Mouse (Mus musculus): Measurements from ENCODE around the gene Nudt16l1. TPM values are rescaled to one million over a fixed set of nuclear protein-coding genes. Genes with fewer than 3 reads are reported as not detected.

Gene Nudt16l1
- polyA plus RNA-seq, 1 experiment: 102 TPM

DNA sequence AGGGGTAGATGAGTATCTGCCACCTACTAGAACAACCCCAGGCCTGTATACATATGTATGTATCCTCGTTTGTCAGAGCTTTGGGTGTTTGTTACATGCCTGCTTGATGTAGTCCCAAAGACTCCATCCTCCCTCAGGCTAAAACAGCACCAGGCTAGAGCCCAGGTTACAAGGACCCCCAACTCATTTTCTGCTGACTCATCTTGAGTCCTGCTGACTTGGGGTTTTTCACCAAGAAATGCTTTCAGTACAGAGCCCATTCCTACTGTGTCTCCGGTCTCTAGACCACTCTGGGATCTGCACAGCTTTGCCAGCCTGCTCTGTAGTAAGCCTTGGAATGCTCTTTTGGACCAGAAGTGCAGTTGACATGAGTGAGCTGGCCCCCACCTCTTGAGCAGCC, 22.0 kb upstream of the Nudt16l1 start:
- no peak for TF ChIP-seq CTCF (IDR thresholded peaks at IDR 0.05; ENCODE audit: borderline replicate concordance, insufficient read depth, low read depth, low read length)
- H3K4me3 ChIP-seq (replicated peaks; ENCODE audit: insufficient read depth, low read depth, low read length): no peak overlapping the region
- H3K4me1 ChIP-seq (ENCODE audit: control insufficient read depth, insufficient read depth, low read length): peaks cover 3% of the 10 kb centered on the region
- no peak for DNase-seq
- H3K27me3 ChIP-seq (ENCODE audit: control insufficient read depth, insufficient read depth, low read length): no peaks in the 10 kb centered on the region
- H3K27ac ChIP-seq (ENCODE audit: insufficient read depth, low read length): no peak overlapping the region
- 88% methylated on average over 2 of the region's 2 CpGs for WGBS

- TF ChIP-seq POLR2A (IDR thresholded peaks at IDR 0.05; ENCODE audit: borderline replicate concordance, insufficient read depth, low read length) (no peak), CTCF (IDR thresholded peaks at IDR 0.05; ENCODE audit: borderline replicate concordance, insufficient read depth, low read depth, low read length) (no peak)
- Histone ChIP-seq H3K27ac (ENCODE audit: insufficient read depth, low read length) (no peak overlapping the region), H3K27me3 (ENCODE audit: control insufficient read depth, insufficient read depth, low read length) (no peaks in the 10 kb centered on the region), H3K4me1 (ENCODE audit: control insufficient read depth, insufficient read depth, low read length) (no peaks in the 10 kb centered on the region), H3K4me3 (replicated peaks; ENCODE audit: insufficient read depth, low read depth, low read length) (no peak overlapping the region)
- WGBS: 79% methylated on average over 4 of the region's 4 CpGs
- no peak for DNase-seq
These were observed 18.0 kb upstream of the Nudt16l1 start for GRCm38 (mm10) chr16:4920556-4920955.

DNA sequence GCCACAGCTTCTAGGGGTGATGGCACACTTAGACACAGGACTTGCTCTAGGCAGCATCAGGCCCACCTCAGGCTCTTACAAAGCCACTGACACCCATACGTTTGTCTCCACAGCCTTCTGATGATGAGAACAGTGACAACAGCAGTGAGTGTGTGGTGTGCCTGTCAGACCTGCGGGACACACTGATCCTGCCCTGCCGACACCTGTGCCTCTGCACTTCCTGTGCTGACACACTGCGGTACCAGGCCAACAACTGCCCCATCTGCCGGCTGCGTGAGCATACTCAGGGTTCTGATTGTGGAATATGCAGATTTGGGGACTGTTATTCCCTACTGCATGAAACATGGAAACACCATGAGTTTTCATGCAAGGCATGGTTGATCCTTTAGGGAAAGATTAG, 16.1 kb upstream of the Nudt16l1 start:
- no peak overlapping the region for H3K4me3 ChIP-seq (replicated peaks; ENCODE audit: insufficient read depth, low read depth, low read length)
- no peaks in the 10 kb centered on the region for H3K4me1 ChIP-seq (ENCODE audit: control insufficient read depth, insufficient read depth, low read length)
- 85% methylated on average over 6 of the region's 6 CpGs for WGBS
- no peak for TF ChIP-seq CTCF (IDR thresholded peaks at IDR 0.05; ENCODE audit: borderline replicate concordance, insufficient read depth, low read depth, low read length)
- TF ChIP-seq POLR2A (IDR thresholded peaks at IDR 0.05; ENCODE audit: borderline replicate concordance, insufficient read depth, low read length): no peak
- no peak for DNase-seq
- no peak overlapping the region for H3K27ac ChIP-seq (ENCODE audit: insufficient read depth, low read length)
- H3K27me3 ChIP-seq (ENCODE audit: control insufficient read depth, insufficient read depth, low read length): no peaks in the 10 kb centered on the region

GRCm38 (mm10) chr16:4923996-4924395, 14.6 kb upstream of the Nudt16l1 start:
- H3K27ac ChIP-seq (ENCODE audit: insufficient read depth, low read length): no peak overlapping the region

GRCm38 (mm10) chr16:4927967-4928366, 10.6 kb upstream of the Nudt16l1 start:
- no peak for TF ChIP-seq POLR2A (IDR thresholded peaks at IDR 0.05; ENCODE audit: borderline replicate concordance, insufficient read depth, low read length)
- no peak for TF ChIP-seq CTCF (IDR thresholded peaks at IDR 0.05; ENCODE audit: borderline replicate concordance, insufficient read depth, low read depth, low read length)
- H3K27ac ChIP-seq (ENCODE audit: insufficient read depth, low read length): 0 out of 2 replicates have a peak overlapping the region, but pooled peaks have one; percentile 27
- 88% methylated on average over 7 of the region's 7 CpGs for WGBS
- DNase-seq: no peak
- no peak overlapping the region for H3K4me3 ChIP-seq (replicated peaks; ENCODE audit: insufficient read depth, low read depth, low read length)
- H3K4me1 ChIP-seq (ENCODE audit: control insufficient read depth, insufficient read depth, low read length): no peaks in the 10 kb centered on the region
- no peaks in the 10 kb centered on the region for H3K27me3 ChIP-seq (ENCODE audit: control insufficient read depth, insufficient read depth, low read length)

More at GRCm38 (mm10) chr16:4923996-4924395, 14.6 kb upstream of the Nudt16l1 start:
- H3K4me1 ChIP-seq (ENCODE audit: control insufficient read depth, insufficient read depth, low read length): no peaks in the 10 kb centered on the region
- no peak for TF ChIP-seq CTCF (IDR thresholded peaks at IDR 0.05; ENCODE audit: borderline replicate concordance, insufficient read depth, low read depth, low read length)
- TF ChIP-seq POLR2A (IDR thresholded peaks at IDR 0.05; ENCODE audit: borderline replicate concordance, insufficient read depth, low read length): no peak
- H3K4me3 ChIP-seq (replicated peaks; ENCODE audit: insufficient read depth, low read depth, low read length): no peak overlapping the region
- H3K27me3 ChIP-seq (ENCODE audit: control insufficient read depth, insufficient read depth, low read length): no peaks in the 10 kb centered on the region
- 94% methylated on average over 5 of the region's 5 CpGs for WGBS
- DNase-seq: no peak

DNA sequence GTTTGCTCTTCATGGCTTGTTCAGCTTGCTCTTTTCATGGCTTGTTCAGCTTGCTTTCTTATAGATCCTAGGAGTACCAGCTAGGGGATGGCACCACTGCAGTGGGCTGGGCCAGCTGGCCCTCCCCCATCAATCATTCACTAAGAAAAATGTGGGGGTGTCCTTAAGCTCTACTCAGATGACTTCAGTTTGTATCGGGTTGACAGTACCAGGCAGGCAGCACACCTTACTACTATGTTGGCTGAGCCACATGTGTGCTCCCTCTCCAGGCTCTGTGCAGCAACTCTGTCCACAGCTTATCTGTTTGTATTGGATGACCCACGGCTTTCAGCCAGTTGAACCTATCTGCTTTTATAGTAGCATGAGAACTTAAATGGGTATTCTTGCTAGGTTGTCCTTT, 10.1 kb upstream of the Nudt16l1 start:
- TF ChIP-seq CTCF (IDR thresholded peaks at IDR 0.05; ENCODE audit: borderline replicate concordance, insufficient read depth, low read depth, low read length) (no peak), POLR2A (IDR thresholded peaks at IDR 0.05; ENCODE audit: borderline replicate concordance, insufficient read depth, low read length) (no peak)
- no peak overlapping the region for H3K4me3 ChIP-seq (replicated peaks; ENCODE audit: insufficient read depth, low read depth, low read length)
- DNase-seq: no peak
- H3K27ac ChIP-seq (ENCODE audit: insufficient read depth, low read length): no peak overlapping the region
- 93% methylated on average over 2 of the region's 2 CpGs for WGBS
- H3K27me3 ChIP-seq (ENCODE audit: control insufficient read depth, insufficient read depth, low read length): no peaks in the 10 kb centered on the region
- H3K4me1 ChIP-seq (ENCODE audit: control insufficient read depth, insufficient read depth, low read length): no peaks in the 10 kb centered on the region

GRCm38 (mm10) chr16:4932429-4932828, 6.1 kb upstream of the Nudt16l1 start:
- no peak overlapping the region for H3K27ac ChIP-seq (ENCODE audit: insufficient read depth, low read length)
- no peaks in the 10 kb centered on the region for H3K27me3 ChIP-seq (ENCODE audit: control insufficient read depth, insufficient read depth, low read length)
- DNase-seq: peak in 1 of 2 experiments; percentile 42
- 64% methylated on average over 3 of the region's 3 CpGs for WGBS
- TF ChIP-seq CTCF (IDR thresholded peaks at IDR 0.05; ENCODE audit: borderline replicate concordance, insufficient read depth, low read depth, low read length): no peak
- no peak for TF ChIP-seq POLR2A (IDR thresholded peaks at IDR 0.05; ENCODE audit: borderline replicate concordance, insufficient read depth, low read length)
- H3K4me3 ChIP-seq (replicated peaks; ENCODE audit: insufficient read depth, low read depth, low read length): no peak overlapping the region
- H3K4me1 ChIP-seq (ENCODE audit: control insufficient read depth, insufficient read depth, low read length): peaks cover 4% of the 10 kb centered on the region; the same call in 1 of the 2 replicates

DNA sequence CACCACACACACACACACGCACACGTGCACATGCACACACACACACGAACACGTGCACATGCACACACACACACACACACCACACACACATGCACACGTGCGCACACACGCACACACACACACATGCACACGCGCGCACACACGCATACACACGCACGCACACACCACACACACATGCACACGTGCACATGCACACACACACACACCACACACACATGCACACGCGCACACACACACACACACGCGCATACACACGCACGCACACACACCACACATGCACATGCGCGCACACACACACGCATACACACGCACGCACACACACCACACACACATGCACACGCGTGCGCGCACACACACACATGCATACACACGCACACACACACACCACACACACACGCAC, 3.1 kb upstream of the Nudt16l1 start:
- WGBS: 98% methylated on average over 31 of the region's 31 CpGs
- Histone ChIP-seq H3K4me1 (ENCODE audit: control insufficient read depth, insufficient read depth, low read length) (peaks cover 9% of the 10 kb centered on the region; the same call in 1 of the 2 replicates), H3K27ac (ENCODE audit: insufficient read depth, low read length) (no peak overlapping the region; the same call in 1 of the 2 replicates), H3K4me3 (replicated peaks; ENCODE audit: insufficient read depth, low read depth, low read length) (no peak overlapping the region), H3K27me3 (ENCODE audit: control insufficient read depth, insufficient read depth, low read length) (no peaks in the 10 kb centered on the region)
- DNase-seq: no peak
- no peak for TF ChIP-seq POLR2A (IDR thresholded peaks at IDR 0.05; ENCODE audit: borderline replicate concordance, insufficient read depth, low read length)
- no peak; the same call in 1 of the 2 replicates for TF ChIP-seq CTCF (IDR thresholded peaks at IDR 0.05; ENCODE audit: borderline replicate concordance, insufficient read depth, low read depth, low read length)

All from cerebellum, adult 2 months (tissue).